Mouse (Mus musculus) embryonic fibroblast, embryonic 13.5 days (primary cell): Measurements from ENCODE around the gene 1110057P08Rik.

ENCODE experiments used
- CTCF ChIP-seq: IDR thresholded peaks from 2 replicates; pipeline ENCODE4 v1.5.1; 2011; ENCODE audit warnings: mild to moderate bottlenecking, control low read depth, low read length, moderate library complexity, borderline replicate concordance; ENCODE audit not compliant: insufficient read depth
- POLR2A ChIP-seq: IDR thresholded peaks from 2 replicates; pipeline ENCODE4 v1.6.1; 2011; ENCODE audit warnings: low read depth, mild to moderate bottlenecking, control low read depth, low read length, moderate library complexity

- TF ChIP-seq CTCF, result no peak
- no peak for TF ChIP-seq POLR2A
Observed at GRCm38 (mm10) chr16:89188621-89189020, 14.1 kb downstream of the 1110057P08Rik start.
